Mouse (Mus musculus) embryonic fibroblast, embryonic 13.5 days (primary cell): ENCODE data around the gene Tagap. TPM values are rescaled to one million over a fixed set of nuclear protein-coding genes. Genes with fewer than 3 reads are reported as not detected.
"Not testable (repeated sequence)": the region's sequence is repeated elsewhere in the genome, so short reads cannot be mapped to it uniquely, and the experiment has no call there.

ENCODE experiments used
- H3K27ac ChIP-seq: 2 replicates; pipeline ENCODE4 v1.5.1; 2012; ENCODE audit warnings: low read length, control low read depth, inconsistent platforms; ENCODE audit not compliant: insufficient read depth
- H3K4me1 ChIP-seq: 2 replicates; pipeline ENCODE4 v1.6.1; 2011; ENCODE audit warnings: low read length; ENCODE audit not compliant: control insufficient read depth, insufficient read depth
- H3K4me3 ChIP-seq: 2 replicates; pipeline ENCODE4 v1.5.1; 2011; ENCODE audit warnings: mild to moderate bottlenecking, control low read depth, low read length; ENCODE audit not compliant: insufficient read depth
- CTCF ChIP-seq: IDR thresholded peaks from 2 replicates; pipeline ENCODE4 v1.5.1; 2011; ENCODE audit warnings: mild to moderate bottlenecking, control low read depth, low read length, moderate library complexity, borderline replicate concordance; ENCODE audit not compliant: insufficient read depth
- POLR2A ChIP-seq: IDR thresholded peaks from 2 replicates; pipeline ENCODE4 v1.6.1; 2011; ENCODE audit warnings: low read depth, mild to moderate bottlenecking, control low read depth, low read length, moderate library complexity
- polyA plus RNA-seq: library from polyadenylated mRNA; stranded (reverse); fragments of >200 nt; gene quantifications from 2 replicates; pipeline ENCODE4 v1.2.4, GENCODE M21; 2011; ENCODE audit warnings: low read depth; ENCODE audit not compliant: missing spikeins, insufficient read length

Tagap gene
- polyA plus RNA-seq, 1 experiment, result not detected

- no peak for TF ChIP-seq CTCF
- TF ChIP-seq POLR2A, result no peak
- Histone ChIP-seq H3K4me1 (peaks cover 5% of the 10 kb centered on the region), H3K27ac (no peak overlapping the region), H3K4me3 (no peak overlapping the region)
These were observed 2.1 kb downstream of the Tagap start for GRCm38 (mm10) chr17:7927582-7928535.

GRCm38 (mm10) chr17:7928662-7929061, 2.9 kb downstream of the Tagap start:
- no peak for TF ChIP-seq POLR2A
- TF ChIP-seq CTCF, result no peak
- Histone ChIP-seq H3K27ac (no peak overlapping the region), H3K4me1 (peaks cover 5% of the 10 kb centered on the region), H3K4me3 (no peak overlapping the region)

GRCm38 (mm10) chr17:7929279-7929678, 3.5 kb downstream of the Tagap start:
- TF ChIP-seq CTCF, result no peak
- no peak for TF ChIP-seq POLR2A
- H3K4me3 ChIP-seq, result no peak overlapping the region
- H3K27ac ChIP-seq, result no peak overlapping the region
- H3K4me1 ChIP-seq, result peaks cover 5% of the 10 kb centered on the region

- Histone ChIP-seq H3K27ac (no peak overlapping the region), H3K4me3 (no peak overlapping the region), H3K4me1 (peaks cover 5% of the 10 kb centered on the region)
- TF ChIP-seq POLR2A (no peak), CTCF (no peak)
These were observed 5.5 kb downstream of the Tagap start for GRCm38 (mm10) chr17:7931096-7931990.

- H3K4me3 ChIP-seq, H3K4me1 ChIP-seq, H3K27ac ChIP-seq: not testable (repeated sequence)
These were observed 6.3 kb downstream of the Tagap start for GRCm38 (mm10) chr17:7932121-7932520.

- no peaks in the 10 kb centered on the region; the same call in 1 of the 2 replicates for H3K4me1 ChIP-seq
- H3K27ac ChIP-seq, result no peak overlapping the region
- no peak overlapping the region for H3K4me3 ChIP-seq
- peak; percentile 32; the same call in 1 of the 2 replicates for TF ChIP-seq CTCF
- no peak for TF ChIP-seq POLR2A
These were observed 13.8 kb downstream of the Tagap start for GRCm38 (mm10) chr17:7939640-7940039.

- TF ChIP-seq POLR2A, result peak; percentile 61; the same call in 1 of the 2 replicates
- H3K27ac ChIP-seq, result peak within 1 kb of the TSS; percentile 89
- not testable (repeated sequence) for H3K4me1 ChIP-seq
- peak within 1 kb of the TSS; percentile 57 for H3K4me3 ChIP-seq
These were observed 19.6 kb downstream of the Tagap start, which contains the start of gene Rsph3a for GRCm38 (mm10) chr17:7945117-7946052. Rsph3a (plus strand) TSS chr17:7945614.

- H3K4me3 ChIP-seq, result peak overlapping the region; percentile 49
- H3K27ac ChIP-seq, H3K4me1 ChIP-seq: not testable (repeated sequence)
These were observed 20.3 kb downstream of the Tagap start for GRCm38 (mm10) chr17:7946053-7946627.

GRCm38 (mm10) chr17:7951333-7951732, 25.5 kb downstream of the Tagap start:
- not testable (repeated sequence) for H3K4me1 ChIP-seq, H3K27ac ChIP-seq, H3K4me3 ChIP-seq

GRCm38 (mm10) chr17:7957242-7957641, 31.4 kb downstream of the Tagap start:
- not testable (repeated sequence) for H3K27ac ChIP-seq, H3K4me3 ChIP-seq, H3K4me1 ChIP-seq

- not testable (repeated sequence) for H3K4me1 ChIP-seq, H3K27ac ChIP-seq, H3K4me3 ChIP-seq
These were observed 37.5 kb downstream of the Tagap start for GRCm38 (mm10) chr17:7963333-7963732.

GRCm38 (mm10) chr17:7964398-7964797, 38.6 kb downstream of the Tagap start:
- H3K27ac ChIP-seq, H3K4me3 ChIP-seq, H3K4me1 ChIP-seq: not testable (repeated sequence)

- not testable (repeated sequence) for H3K4me3 ChIP-seq
These were observed 42.7 kb downstream of the Tagap start for GRCm38 (mm10) chr17:7968490-7968889.

More at GRCm38 (mm10) chr17:7968490-7968889, 42.7 kb downstream of the Tagap start:
- H3K27ac ChIP-seq, H3K4me1 ChIP-seq: not testable (repeated sequence)
